Mouse (Mus musculus) C2C12 (cell line): ENCODE measurements around the gene Rcan1. TPM values are rescaled to one million over a fixed set of nuclear protein-coding genes. Genes with fewer than 3 reads are reported as not detected.

ENCODE experiments used
- H3K27me3 ChIP-seq: one replicate; pipeline ENCODE4 v1.6.1; 2011; ENCODE audit not compliant: control insufficient read depth, insufficient read depth, insufficient read length
- H3K36me3 ChIP-seq: one replicate; pipeline ENCODE4 v1.6.1; 2011; ENCODE audit not compliant: control insufficient read depth, insufficient read depth
- H3K4me3 ChIP-seq: one replicate; pipeline ENCODE4 v1.5.1; 2011; ENCODE audit warnings: mild to moderate bottlenecking, control low read depth; ENCODE audit not compliant: poor library complexity, insufficient read depth, severe bottlenecking
- H3K79me2 ChIP-seq: one replicate; pipeline ENCODE4 v1.6.1; 2011; ENCODE audit not compliant: control insufficient read depth, insufficient read depth
- H3K79me3 ChIP-seq: one replicate; pipeline ENCODE4 v1.6.1; 2011; ENCODE audit warnings: low read depth, control low read depth
- H3ac ChIP-seq: one replicate; pipeline ENCODE3; 2011; ENCODE audit warnings: low read depth; ENCODE audit not compliant: control insufficient read depth, insufficient read length
- CEBPB ChIP-seq: IDR thresholded peaks from one replicate; pipeline ENCODE4 v1.6.1; 2011; ENCODE audit warnings: low read depth, mild to moderate bottlenecking, control low read depth, moderate library complexity
- CTCF ChIP-seq: IDR thresholded peaks from one replicate; pipeline ENCODE4 v1.5.1; 2011; ENCODE audit not compliant: control insufficient read depth, insufficient read depth, insufficient read length
- FOSL1 ChIP-seq: IDR thresholded peaks from one replicate; pipeline ENCODE4 v1.8.0; 2011; ENCODE audit warnings: mild to moderate bottlenecking, low read length; ENCODE audit not compliant: poor library complexity, insufficient read depth, severe bottlenecking
- MAX ChIP-seq: IDR thresholded peaks from one replicate; pipeline ENCODE4 v1.6.1; 2011; ENCODE audit warnings: mild to moderate bottlenecking, control low read depth
- MYOD1 ChIP-seq: IDR thresholded peaks from one replicate; pipeline ENCODE4 v1.6.1; 2011; ENCODE audit warnings: low read depth; ENCODE audit not compliant: control insufficient read depth, insufficient read length
- MYOG ChIP-seq: IDR thresholded peaks from one replicate; pipeline ENCODE4 v1.6.1; 2011; ENCODE audit not compliant: control insufficient read depth, insufficient read length; ENCODE audit errors: extremely low read depth
- USF1 ChIP-seq: IDR thresholded peaks from one replicate; pipeline ENCODE4 v1.6.1; 2011; ENCODE audit warnings: low read depth, mild to moderate bottlenecking, control low read depth, moderate library complexity
- polyA plus RNA-seq: library from polyadenylated mRNA; unstranded; fragments of >200 nt; fragmentation: generic; extraction: Trizol; gene quantifications from one replicate; pipeline ENCODE4 v1.2.1, GENCODE M21; 2012; ENCODE audit warnings: missing spikeins

The Rcan1 gene
- polyA plus RNA-seq, 1 experiment: 17.4 TPM

GRCm38 (mm10) chr16:92497851-92498588 lies 27.4 kb upstream of the Rcan1 start:
- Histone ChIP-seq H3K79me2 (no peaks in the 10 kb centered on the region), H3K79me3 (no peaks in the 10 kb centered on the region), H3K36me3 (no peaks in the 10 kb centered on the region), H3K27me3 (peaks cover 20% of the 10 kb centered on the region), H3K4me3 (no peak overlapping the region), H3ac (no peak overlapping the region)
- TF ChIP-seq CTCF (no peak), MAX (no peak), FOSL1 (no peak), CEBPB (no peak), USF1 (no peak), MYOG (no peak), MYOD1 (no peak)

DNA sequence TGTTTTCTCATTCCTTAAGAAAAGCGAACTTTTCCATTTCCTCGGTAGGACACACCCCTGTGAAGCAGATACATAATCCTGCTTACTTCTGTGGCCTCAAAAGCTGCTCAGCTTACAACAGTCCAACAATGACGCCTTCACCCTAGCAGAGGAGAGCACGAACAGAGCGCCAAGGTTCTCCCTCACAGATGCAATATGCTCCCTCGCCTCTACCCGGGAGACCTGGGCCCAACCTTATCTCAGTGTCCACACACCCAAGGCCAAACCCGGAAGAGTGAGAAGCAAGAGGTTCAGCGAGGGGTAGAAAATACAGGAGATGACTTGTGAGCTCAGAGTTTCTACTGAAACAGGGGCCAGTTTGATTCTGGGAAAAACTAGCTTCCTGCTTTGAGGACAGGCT lies 18.7 kb upstream of the Rcan1 start:
- Histone ChIP-seq H3K36me3 (no peaks in the 10 kb centered on the region), H3K4me3 (no peak overlapping the region), H3K79me3 (no peaks in the 10 kb centered on the region), H3K27me3 (peaks cover 5% of the 10 kb centered on the region), H3ac (no peak overlapping the region), H3K79me2 (no peaks in the 10 kb centered on the region)
- TF ChIP-seq USF1: no peak
- no peak for TF ChIP-seq CEBPB
- TF ChIP-seq MAX: no peak
- TF ChIP-seq MYOG: no peak
- no peak for TF ChIP-seq FOSL1
- TF ChIP-seq MYOD1: no peak
- no peak for TF ChIP-seq CTCF

DNA sequence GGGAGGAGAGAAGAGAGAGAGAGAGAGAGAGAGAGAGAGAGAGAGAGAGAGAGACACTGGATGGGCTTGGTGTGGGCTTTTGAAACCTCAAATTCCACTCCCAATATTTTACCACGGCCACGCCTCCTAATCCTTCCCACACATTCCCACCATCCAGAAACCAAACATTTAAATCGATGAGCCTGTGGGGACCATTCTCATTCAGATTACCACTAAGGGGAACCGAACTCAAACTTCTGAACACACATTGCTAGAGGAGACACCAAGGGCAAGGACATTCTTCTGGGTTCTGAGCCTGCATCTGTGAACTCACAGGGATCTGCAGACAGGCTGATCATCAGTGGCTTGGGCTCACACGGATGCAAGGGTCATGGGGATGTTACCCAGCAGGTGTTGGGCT lies 17.8 kb upstream of the Rcan1 start:
- Histone ChIP-seq H3K27me3 (peaks cover 7% of the 10 kb centered on the region), H3K4me3 (no peak overlapping the region), H3ac (no peak overlapping the region), H3K79me3 (no peaks in the 10 kb centered on the region), H3K79me2 (no peaks in the 10 kb centered on the region), H3K36me3 (no peaks in the 10 kb centered on the region)
- TF ChIP-seq MAX: no peak
- TF ChIP-seq MYOD1: no peak
- TF ChIP-seq CEBPB: no peak
- TF ChIP-seq FOSL1: no peak
- no peak for TF ChIP-seq MYOG
- no peak for TF ChIP-seq CTCF
- TF ChIP-seq USF1: no peak

DNA sequence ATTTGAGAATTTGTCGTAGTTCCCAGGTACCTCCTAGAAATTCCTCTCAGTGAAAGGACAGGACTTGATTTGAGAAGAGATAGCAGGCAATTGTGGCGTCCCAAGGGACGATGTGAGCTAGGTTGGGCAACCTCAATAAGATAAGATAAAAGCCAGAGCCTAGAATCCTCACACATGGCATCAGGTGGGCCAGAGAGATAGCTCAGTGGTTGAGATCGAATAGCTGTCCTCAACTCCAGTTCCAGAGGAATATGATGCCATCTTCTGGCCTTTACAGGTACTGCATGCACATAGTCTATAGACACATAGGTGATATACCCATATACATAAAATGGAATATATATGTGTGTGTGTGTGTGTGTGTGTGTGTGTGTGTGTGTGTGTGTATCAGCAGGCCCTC lies 16.8 kb upstream of the Rcan1 start:
- H3K36me3 ChIP-seq: no peaks in the 10 kb centered on the region
- peaks cover 3% of the 10 kb centered on the region for H3K27me3 ChIP-seq
- TF ChIP-seq MAX (no peak), FOSL1 (no peak), MYOG (no peak), USF1 (no peak), CTCF (no peak), MYOD1 (no peak), CEBPB (no peak)
- no peak overlapping the region for H3ac ChIP-seq
- no peaks in the 10 kb centered on the region for H3K79me3 ChIP-seq
- H3K79me2 ChIP-seq: no peaks in the 10 kb centered on the region
- no peak overlapping the region for H3K4me3 ChIP-seq

DNA sequence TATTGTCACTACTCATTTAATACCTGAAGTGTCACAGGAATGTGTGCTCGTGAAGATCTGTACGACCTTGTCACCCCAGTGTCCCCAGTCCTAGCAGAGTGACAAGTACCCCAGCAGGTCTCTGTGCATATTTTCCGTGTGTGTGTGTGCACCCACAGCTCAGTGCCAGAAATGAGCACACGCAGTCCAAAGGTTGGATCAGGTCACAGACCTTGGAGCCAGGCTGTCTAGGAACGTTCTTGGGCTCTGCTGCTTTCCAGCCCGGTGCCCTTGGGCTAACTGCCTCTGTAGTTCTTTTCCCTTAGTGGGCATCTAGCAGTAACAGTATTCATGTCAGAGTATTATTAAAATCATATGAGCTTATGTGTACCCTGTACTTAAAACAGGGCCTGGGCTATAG lies 16.4 kb upstream of the Rcan1 start:
- no peak for TF ChIP-seq MAX
- no peak for TF ChIP-seq FOSL1
- TF ChIP-seq CTCF: no peak
- TF ChIP-seq CEBPB: no peak
- no peak for TF ChIP-seq USF1
- TF ChIP-seq MYOG: no peak
- no peak for TF ChIP-seq MYOD1
- no peaks in the 10 kb centered on the region for H3K79me2 ChIP-seq
- peaks cover 3% of the 10 kb centered on the region for H3K27me3 ChIP-seq
- H3K4me3 ChIP-seq: no peak overlapping the region
- no peaks in the 10 kb centered on the region for H3K79me3 ChIP-seq
- no peak overlapping the region for H3ac ChIP-seq
- no peaks in the 10 kb centered on the region for H3K36me3 ChIP-seq

- Histone ChIP-seq H3K27me3 (peaks cover 3% of the 10 kb centered on the region), H3K36me3 (no peaks in the 10 kb centered on the region), H3K79me2 (no peaks in the 10 kb centered on the region), H3ac (no peak within 1 kb of the TSS), H3K4me3 (no peak within 1 kb of the TSS), H3K79me3 (no peaks in the 10 kb centered on the region)
- TF ChIP-seq CEBPB: no peak
- TF ChIP-seq MYOG: no peak
- TF ChIP-seq MYOD1: no peak
- TF ChIP-seq USF1: no peak
- no peak for TF ChIP-seq MAX
- no peak for TF ChIP-seq FOSL1
- TF ChIP-seq CTCF: no peak
Measured at GRCm38 (mm10) chr16:92485436-92485835, 14.8 kb upstream of the Rcan1 start, which contains the start of gene Clic6. Gene Clic6, plus strand, starts transcription at chr16:92485736.
